Mouse (Mus musculus): ENCODE data around the gene Fuca2. TPM values are rescaled to one million over a fixed set of nuclear protein-coding genes. Genes with fewer than 3 reads are reported as not detected.

The Fuca2 gene
- polyA plus RNA-seq, 1 experiment: 76.8 TPM

DNA sequence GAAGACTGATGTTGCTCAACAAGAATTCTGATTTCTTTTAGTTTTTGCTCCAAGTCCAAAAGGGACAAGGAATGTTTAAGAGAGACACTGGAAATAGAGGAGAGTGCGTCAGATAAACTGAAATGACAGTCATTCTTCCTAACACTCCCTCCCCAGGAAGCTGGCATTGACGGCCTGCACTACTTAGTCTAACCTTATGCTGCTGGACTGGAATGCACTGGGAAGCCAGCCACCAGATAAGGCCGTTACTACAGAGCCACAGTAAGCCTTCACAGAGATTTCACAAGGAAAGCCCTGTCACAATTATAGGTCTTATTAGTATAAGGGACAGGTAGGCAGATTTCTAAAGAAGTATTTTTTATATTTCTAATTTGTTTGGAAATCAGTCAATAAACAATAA lies 35.4 kb downstream of the Fuca2 start:
- no peak for DNase-seq (ENCODE audit: low spot score)

DNA sequence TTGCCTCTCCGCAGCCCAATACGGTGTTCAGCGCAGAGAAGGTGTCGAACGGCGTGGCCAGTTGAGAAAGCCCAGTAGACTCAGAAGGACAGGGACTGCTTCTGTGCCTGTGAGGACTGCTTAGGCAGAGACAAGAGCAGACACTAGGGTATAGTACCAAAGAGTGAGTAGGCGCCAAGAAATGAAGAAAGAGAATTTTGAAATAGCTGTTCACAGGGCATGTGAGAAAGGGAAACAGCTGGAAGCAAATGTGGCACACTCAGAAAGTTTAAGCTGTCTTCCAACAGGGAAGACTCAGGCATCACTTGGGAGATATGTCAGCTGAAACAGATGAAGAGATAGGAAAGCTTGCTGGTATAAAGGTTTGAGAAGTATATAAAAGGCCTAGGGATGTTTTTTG lies 37.4 kb downstream of the Fuca2 start:
- DNase-seq (ENCODE audit: low spot score): no peak

DNA sequence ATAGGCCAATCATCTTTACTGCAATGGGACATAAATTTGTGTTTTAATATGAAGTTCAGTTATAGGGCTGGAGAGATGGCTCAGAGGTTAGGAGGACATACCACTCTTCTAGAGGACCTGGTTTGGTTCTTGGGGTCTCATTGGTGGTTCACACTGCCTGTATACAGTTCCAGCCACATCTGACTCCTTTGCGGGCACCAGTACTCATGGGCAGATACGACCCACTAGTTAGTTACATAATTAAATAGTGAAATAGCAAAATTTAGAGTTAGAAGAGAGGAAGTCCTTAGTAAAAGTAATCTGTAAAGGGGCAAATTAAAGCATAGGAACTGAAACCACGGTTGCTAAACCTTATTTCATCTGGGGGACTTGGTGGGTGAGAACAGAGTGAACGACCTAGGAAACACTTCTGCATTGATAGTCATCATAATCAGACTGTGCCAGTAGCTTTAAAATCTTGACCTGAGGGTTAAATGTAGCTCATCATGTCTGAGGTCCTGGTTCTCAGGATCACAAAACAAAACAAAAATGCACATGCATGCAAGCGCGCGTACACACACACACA lies 40.5 kb downstream of the Fuca2 start:
- DNase-seq (ENCODE audit: low spot score): no peak

DNA sequence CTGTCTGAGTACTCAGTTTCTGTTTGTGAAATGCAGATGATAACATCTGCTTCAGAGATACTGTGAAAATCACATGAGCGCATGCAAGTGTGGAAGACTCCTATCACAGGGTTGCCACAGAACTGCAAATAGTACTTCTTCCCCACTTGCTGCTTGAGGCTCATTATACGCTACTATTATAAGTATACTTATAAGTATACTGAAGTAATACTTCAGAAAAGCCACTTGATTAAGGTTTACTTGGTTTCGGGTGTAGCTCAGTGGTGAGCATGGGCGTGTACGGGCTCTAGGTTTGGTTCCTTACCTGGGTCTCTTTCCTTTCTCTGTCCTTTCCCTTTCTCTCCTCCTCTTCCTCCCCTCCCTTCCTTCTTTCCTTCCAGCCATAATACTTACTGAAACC lies 42.4 kb downstream of the Fuca2 start:
- no peak for DNase-seq (ENCODE audit: low spot score)

DNA sequence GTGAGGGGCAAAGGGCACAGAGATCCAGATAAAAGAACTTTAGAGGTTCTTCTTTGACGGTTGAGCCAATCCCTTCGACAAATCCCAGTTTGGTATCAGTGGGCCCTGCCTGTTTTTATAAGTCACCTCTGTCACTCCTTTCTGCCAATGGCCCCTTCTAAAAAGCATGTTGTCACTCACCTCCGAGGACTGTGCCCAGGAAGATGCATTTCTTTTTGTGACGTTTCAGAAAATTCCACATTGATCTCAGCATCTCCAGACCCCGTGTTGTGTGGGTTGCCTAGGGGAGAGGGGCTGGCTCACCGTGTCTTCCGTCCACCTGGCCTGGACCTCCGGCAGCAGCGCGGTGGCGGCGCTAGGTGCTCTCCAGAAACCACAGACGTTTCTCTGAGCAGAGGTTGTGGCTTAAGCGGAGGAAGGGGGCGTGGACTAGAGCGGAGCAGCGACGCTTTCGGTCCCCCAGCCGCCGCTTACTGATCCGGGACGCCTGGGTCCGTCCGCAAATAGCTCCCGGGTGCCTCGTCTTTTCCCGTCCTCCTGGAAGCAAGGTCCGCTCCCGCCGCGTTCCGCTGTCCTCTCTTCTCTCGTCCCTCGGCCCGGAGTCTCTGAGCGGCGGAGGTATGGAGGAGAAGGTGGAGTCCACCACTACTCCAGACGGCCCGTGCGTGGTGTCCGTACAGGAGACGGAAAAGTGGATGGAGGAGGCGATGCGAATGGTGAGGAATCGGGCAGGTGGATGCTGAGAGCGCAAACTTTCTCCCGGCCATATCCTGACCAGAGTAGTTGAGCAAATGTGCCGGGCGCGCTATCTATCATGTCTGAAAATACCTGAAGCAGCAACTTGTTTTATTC lies 53.5 kb downstream of the Fuca2 start, which contains the start of the genes Adat2 and Pex3:
Gene Adat2 (plus strand): TSS at position 249 of the 852 bp plus-strand sequence.
Gene Pex3 (minus strand): TSS at position 497 of the 852 bp plus-strand sequence.
- DNase-seq (ENCODE audit: low spot score): peak; percentile 91

DNA sequence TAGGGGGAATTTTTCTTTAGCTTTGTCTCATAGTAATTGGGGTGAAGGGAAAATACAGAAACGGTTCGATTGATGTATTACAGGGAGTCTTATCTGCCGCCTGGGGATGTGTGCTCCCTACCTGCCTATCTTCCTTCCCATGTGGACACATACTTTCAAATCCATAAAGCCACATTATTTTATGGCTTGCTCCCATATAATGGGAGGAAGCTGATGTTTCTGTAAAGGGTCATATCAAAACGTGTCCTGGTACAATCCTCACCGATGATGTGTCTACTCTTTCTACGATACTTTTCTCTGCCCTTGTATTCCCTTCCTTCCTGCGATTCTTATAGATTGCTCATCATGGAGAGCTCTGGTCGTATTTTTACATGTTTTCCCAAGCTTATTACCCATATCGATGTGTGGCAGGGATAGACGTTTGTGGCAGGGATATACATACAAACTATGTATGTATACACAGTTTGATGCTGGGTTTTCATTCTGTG lies 54.2 kb downstream of the Fuca2 start:
- DNase-seq (ENCODE audit: low spot score): no peak

DNA sequence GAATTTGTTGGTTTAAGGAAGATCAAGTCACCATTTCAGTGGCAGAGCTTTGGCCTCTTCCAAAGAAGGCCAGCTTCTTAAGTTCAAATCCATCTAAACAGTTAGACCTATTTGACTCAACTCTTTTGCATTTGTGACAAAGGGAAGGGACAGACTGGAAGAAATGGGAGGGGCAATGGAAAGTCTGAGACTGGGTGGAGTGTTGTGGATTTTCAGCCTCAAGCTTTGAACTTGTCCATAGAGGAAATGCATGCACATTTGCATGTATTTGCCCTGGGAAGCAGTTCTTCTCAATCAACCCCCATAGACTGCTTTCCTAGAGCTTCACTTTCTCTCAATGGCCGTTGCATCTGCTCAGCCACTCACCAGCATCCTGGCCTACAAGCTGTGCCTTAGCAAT lies 55.0 kb downstream of the Fuca2 start:
- no peak for DNase-seq (ENCODE audit: low spot score)

DNA sequence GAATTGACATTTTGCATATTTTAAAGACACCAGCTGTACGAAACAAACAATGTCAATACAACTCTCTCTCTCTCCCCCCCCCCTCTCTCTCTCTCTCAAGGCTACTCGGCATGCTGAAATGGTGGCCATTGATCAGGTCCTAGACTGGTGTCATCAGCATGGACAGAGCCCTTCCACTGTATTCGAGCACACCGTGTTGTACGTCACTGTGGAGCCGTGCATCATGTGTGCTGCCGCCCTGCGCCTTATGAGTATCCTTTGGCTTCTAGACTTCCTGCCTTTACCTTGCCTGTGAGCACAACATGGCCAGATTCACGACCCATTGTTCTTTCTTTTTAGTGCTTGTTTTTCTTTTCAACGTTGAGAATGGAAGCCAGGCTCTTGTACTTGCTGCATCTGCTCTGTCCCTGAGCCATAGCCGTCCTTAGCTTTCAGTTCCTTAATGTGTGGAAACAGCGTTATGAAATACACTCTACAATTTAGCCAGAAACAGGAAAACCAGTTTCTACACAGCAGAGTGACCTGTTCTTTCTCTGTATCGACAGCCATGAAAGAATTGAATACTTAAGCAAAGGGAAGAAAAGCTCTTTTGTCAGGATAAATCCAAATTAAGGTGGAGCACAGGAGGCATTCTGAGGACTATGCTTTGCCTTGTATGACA lies 60.8 kb downstream of the Fuca2 start:
- no peak for DNase-seq (ENCODE audit: low spot score)

DNA sequence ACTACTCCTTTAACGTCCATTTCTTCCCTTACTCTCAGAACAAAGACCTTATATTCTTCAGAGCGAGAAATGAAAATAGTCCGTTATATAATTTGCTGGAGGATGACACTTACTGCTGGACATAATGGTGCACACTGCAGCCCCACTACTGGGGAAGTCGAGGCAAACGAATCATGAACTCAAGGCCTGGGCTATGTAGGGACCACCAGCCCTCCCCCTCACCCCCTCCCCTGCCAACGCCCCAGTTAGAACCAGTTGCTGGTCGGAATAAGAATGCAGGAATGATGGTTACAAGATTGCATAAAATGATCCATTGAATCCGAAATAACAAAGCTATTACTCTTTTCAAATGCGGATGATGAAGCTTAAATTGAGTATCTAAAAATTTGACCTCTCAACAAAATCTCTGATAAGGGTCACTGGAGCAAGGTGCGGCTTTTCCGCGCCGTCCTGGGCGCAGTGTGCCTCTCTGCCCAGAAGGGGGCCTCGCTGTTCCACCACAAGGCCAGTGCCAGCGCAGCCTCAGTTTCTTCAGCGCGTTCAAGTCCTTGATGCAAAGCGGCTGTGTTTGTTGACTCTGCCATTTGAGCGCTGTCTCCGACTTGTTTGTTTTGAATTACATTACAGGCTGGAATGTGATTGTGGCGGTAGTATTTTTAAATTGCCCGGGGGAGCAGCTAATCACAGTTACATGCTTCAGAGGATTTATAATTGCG lies 65.2 kb downstream of the Fuca2 start:
- peak; percentile 56 for DNase-seq (ENCODE audit: low spot score)

DNA sequence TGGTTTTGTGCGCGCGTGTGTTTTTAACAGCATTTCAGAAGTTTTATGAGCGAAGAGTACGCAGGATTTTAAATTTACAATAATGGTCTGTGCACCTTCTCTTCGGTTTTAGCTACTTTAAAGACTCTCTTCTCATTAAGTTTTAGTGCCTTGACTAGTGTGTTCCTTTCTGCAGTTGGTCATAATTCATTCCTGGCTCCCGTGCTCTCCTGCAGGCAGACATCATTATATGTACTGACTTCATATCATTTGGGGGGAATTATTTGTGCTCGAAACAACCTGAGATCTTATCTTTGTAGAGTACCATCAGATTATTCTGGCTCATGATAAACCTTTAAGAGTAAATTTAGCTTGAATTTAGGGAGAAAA lies 65.7 kb downstream of the Fuca2 start:
- no peak for DNase-seq (ENCODE audit: low spot score)

DNA sequence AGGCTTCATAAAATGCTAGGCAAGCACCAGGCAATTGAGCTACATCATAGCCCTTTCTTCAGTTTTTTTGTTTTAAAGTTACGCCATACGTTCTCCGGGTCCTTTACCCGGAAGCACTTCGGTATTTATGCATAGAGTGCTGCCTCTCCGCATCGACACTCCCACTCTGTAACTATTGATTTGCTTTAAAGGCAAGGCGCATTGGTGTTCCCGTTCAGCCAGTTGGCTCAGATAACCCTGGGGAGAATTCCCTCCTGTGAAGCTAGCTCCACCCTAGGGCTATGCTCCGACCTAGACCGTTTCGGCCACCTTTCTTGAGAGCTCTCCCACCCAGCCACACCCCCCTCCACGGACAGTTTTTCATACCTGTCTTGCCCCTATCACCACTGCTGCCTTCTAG lies 67.1 kb downstream of the Fuca2 start:
- DNase-seq (ENCODE audit: low spot score): no peak

Other genes with a start within 250 kb of the Fuca2 start
- gene Phactr2, start 25.1 kb upstream of the Fuca2 start, polyA plus RNA-seq (2012; rRNA removed): 13.9 and 20.8 TPM in 2 replicates
- 7.9 and 8.2 TPM in 2 replicates for gene Adat2, start 53.4 kb downstream of the Fuca2 start, polyA plus RNA-seq (2012; rRNA removed)
- gene Pex3, start 53.6 kb downstream of the Fuca2 start, polyA plus RNA-seq (2012; rRNA removed): 26.4 and 32.5 TPM in 2 replicates